Mouse (Mus musculus): Measurements from ENCODE around the gene Lpin1.

- no peak for TF ChIP-seq CTCF (IDR thresholded peaks at IDR 0.05; ENCODE audit: low read depth)
- TF ChIP-seq EP300 (IDR thresholded peaks at IDR 0.05; ENCODE audit: low read depth): no peak
Measured at GRCm38 (mm10) chr12:16492713-16493112, 118.1 kb downstream of the Lpin1 start.

Measured in liver, postnatal 0 days (tissue).